Mouse (Mus musculus): ENCODE results near the gene Gm13691. TPM values are rescaled to one million over a fixed set of nuclear protein-coding genes. Genes with fewer than 3 reads are reported as not detected.
"Not testable (repeated sequence)": the region's sequence is repeated elsewhere in the genome, so short reads cannot be mapped to it uniquely, and the experiment has no call there.

Gene Gm13691
- polyA plus RNA-seq, 1 experiment, result not detected

GRCm38 (mm10) chr2:84008913-84009312, 18.6 kb downstream of the Gm13691 start:
- H3K4me3 ChIP-seq (replicated peaks; ENCODE audit: control insufficient read depth, low read depth, low read length), result no peak overlapping the region
- TF ChIP-seq POLR2A (IDR thresholded peaks at IDR 0.05; ENCODE audit: borderline replicate concordance, control insufficient read depth, low read depth, low read length) (no peak), CTCF (IDR thresholded peaks at IDR 0.05; ENCODE audit: control insufficient read depth, insufficient read depth, low read length) (no peak)
- 73% methylated on average over 1 of the region's 1 CpGs for WGBS
- H3K27ac ChIP-seq (ENCODE audit: control insufficient read depth, insufficient read depth, low read depth, low read length, poor library complexity), result no peak overlapping the region
- H3K4me1 ChIP-seq (ENCODE audit: control insufficient read depth, insufficient read depth, low read length), result no peaks in the 10 kb centered on the region

DNA sequence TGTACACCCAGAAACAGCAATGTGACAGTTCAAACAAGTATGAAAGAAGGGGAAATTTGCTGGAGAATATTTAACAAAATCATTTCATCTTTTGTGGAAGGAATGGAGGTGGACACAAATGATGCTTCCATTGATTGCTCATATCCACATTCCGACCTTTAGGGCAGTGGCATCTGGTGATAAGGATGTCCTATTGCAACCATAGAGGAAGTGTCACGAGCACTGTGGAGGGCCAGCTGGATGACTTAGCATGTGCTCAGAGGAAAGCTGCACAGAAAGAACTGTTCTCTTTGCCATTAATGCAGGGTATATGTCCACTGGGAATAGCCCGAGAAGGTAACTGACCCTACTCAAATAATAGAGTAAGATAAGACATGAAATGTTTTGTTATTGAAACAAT, 19.5 kb downstream of the Gm13691 start:
- no peak overlapping the region for H3K4me3 ChIP-seq (replicated peaks; ENCODE audit: control insufficient read depth, low read depth, low read length)
- H3K27ac ChIP-seq (ENCODE audit: control insufficient read depth, insufficient read depth, low read depth, low read length, poor library complexity), result no peak overlapping the region
- no peaks in the 10 kb centered on the region for H3K4me1 ChIP-seq (ENCODE audit: control insufficient read depth, insufficient read depth, low read length)
- WGBS, result 6% methylated on average over 3 of the region's 3 CpGs
- TF ChIP-seq POLR2A (IDR thresholded peaks at IDR 0.05; ENCODE audit: borderline replicate concordance, control insufficient read depth, low read depth, low read length) (no peak), CTCF (IDR thresholded peaks at IDR 0.05; ENCODE audit: control insufficient read depth, insufficient read depth, low read length) (no peak)

DNA sequence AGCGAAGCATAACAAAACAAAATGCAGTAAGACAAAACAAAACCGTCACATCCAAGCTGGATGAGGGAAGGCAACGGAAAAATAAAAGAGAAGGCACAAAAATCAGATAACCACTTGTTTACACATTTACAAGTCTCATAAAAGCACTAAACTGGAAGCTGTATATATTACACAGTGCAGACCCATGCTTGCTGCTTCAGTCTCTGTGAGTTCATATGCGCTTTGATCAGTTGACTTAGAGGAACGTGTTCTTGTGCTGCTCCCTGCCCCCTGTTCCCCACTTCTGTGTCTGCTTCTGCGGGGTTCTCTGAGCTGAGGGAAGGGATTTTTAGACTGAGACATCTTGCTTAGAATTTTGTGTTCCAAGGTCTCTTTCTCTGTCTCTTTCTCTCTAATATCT, 24.2 kb downstream of the Gm13691 start:
- WGBS, result 69% methylated on average over 6 of the region's 6 CpGs
- no peak for TF ChIP-seq CTCF (IDR thresholded peaks at IDR 0.05; ENCODE audit: control insufficient read depth, insufficient read depth, low read length)
- TF ChIP-seq POLR2A (IDR thresholded peaks at IDR 0.05; ENCODE audit: borderline replicate concordance, control insufficient read depth, low read depth, low read length), result no peak
- no peak overlapping the region for H3K27ac ChIP-seq (ENCODE audit: control insufficient read depth, insufficient read depth, low read depth, low read length, poor library complexity)
- no peaks in the 10 kb centered on the region; the same call in 1 of the 2 replicates for H3K4me1 ChIP-seq (ENCODE audit: control insufficient read depth, insufficient read depth, low read length)
- no peak overlapping the region for H3K4me3 ChIP-seq (replicated peaks; ENCODE audit: control insufficient read depth, low read depth, low read length)

DNA sequence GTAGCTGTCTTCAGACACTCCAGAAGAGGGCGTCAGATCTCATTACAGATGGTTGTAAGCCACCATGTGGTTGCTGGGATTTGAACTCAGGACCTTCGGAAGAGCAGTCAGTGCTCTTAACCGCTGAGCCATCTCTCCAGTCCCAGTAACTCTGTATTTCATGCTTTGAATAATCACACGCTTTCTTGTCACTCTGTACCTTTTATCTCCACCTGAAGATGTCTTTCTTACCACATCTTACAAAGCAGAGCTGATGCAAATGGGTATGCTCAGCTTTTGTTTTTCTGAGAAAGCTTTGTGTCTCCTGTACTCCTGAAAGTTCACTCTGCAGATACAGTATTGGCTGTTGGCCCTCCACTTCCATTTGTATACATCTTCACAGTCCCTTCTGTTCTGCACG, 25.9 kb downstream of the Gm13691 start:
- not testable (repeated sequence) for H3K27ac ChIP-seq (ENCODE audit: control insufficient read depth, insufficient read depth, low read depth, low read length, poor library complexity)
- WGBS, result 79% methylated on average over 5 of the region's 5 CpGs

GRCm38 (mm10) chr2:84018330-84018729, 28.0 kb downstream of the Gm13691 start:
- 20% methylated on average over 3 of the region's 3 CpGs for WGBS
- no peak overlapping the region for H3K27ac ChIP-seq (ENCODE audit: control insufficient read depth, insufficient read depth, low read depth, low read length, poor library complexity)
- no peak overlapping the region for H3K4me3 ChIP-seq (replicated peaks; ENCODE audit: control insufficient read depth, low read depth, low read length)
- TF ChIP-seq CTCF (IDR thresholded peaks at IDR 0.05; ENCODE audit: control insufficient read depth, insufficient read depth, low read length), result no peak
- TF ChIP-seq POLR2A (IDR thresholded peaks at IDR 0.05; ENCODE audit: borderline replicate concordance, control insufficient read depth, low read depth, low read length), result no peak
- H3K4me1 ChIP-seq (ENCODE audit: control insufficient read depth, insufficient read depth, low read length), result no peaks in the 10 kb centered on the region; the same call in 1 of the 2 replicates

More for the DNA sequence above, 25.9 kb downstream of the Gm13691 start:
- not testable (repeated sequence) for H3K4me1 ChIP-seq (ENCODE audit: control insufficient read depth, insufficient read depth, low read length); H3K4me3 ChIP-seq (replicated peaks; ENCODE audit: control insufficient read depth, low read depth, low read length)

DNA sequence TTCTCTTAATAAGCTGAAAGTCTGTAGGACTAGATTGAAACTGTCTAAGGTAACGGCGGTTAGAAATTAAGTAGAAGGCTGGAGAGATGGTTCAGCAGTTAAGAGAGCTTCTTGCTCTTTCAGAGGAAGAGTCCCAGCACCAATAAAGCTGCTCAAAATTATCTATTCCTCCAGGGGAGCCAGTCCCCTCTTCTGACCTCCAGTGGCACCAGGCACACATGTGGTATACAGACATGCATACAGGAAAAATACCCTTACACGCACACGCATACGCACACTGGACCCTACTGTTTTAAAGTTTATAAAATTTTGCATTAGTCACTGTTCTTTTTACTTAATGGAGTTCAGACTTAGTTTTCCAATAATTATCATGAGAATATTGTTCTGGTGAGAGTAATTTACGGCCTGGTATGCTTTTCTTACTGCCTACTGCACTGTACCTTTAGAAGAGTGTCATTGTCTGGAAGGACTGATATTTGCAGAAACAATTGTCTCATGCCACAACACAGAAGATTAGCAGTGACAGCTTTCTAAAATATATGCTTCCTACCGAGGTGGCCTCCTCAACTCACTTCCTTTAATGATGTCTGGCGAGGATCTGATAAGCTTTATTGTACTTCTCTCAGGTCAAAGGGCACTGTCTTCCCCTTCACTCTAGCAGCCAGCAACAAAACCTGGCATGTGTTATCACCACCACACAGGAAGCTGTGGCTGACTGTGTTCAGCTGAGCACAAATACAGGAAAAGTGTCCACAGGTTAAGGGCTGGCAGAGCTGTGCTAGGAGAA, 29.4 kb downstream of the Gm13691 start:
- Histone ChIP-seq H3K27ac (ENCODE audit: control insufficient read depth, insufficient read depth, low read depth, low read length, poor library complexity) (no peak overlapping the region), H3K4me1 (ENCODE audit: control insufficient read depth, insufficient read depth, low read length) (no peaks in the 10 kb centered on the region; the same call in 1 of the 2 replicates), H3K4me3 (replicated peaks; ENCODE audit: control insufficient read depth, low read depth, low read length) (no peak overlapping the region)
- TF ChIP-seq POLR2A (IDR thresholded peaks at IDR 0.05; ENCODE audit: borderline replicate concordance, control insufficient read depth, low read depth, low read length), result no peak
- TF ChIP-seq CTCF (IDR thresholded peaks at IDR 0.05; ENCODE audit: control insufficient read depth, insufficient read depth, low read length), result no peak
- WGBS, result 24% methylated on average over 8 of the region's 8 CpGs

DNA sequence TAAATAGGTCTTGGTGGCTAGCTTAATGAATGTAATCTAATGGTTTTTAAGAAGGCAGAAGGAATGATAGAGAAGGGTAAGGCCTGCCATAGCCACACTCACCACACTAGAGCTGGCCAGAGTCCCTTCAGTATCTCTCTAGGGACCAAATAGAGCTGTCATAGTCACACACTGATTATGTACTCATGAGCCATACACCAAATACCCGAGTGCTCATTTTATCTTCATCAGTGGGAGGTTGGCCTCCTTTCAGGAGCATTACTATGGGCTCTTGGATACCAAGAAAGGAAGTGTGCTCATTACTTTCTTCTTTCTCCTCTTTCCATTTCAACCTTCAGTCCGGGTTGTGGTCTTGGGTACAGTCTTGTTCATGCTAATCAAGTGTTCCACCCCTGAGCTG, 31.6 kb downstream of the Gm13691 start:
- no peaks in the 10 kb centered on the region; the same call in 1 of the 2 replicates for H3K4me1 ChIP-seq (ENCODE audit: control insufficient read depth, insufficient read depth, low read length)
- TF ChIP-seq POLR2A (IDR thresholded peaks at IDR 0.05; ENCODE audit: borderline replicate concordance, control insufficient read depth, low read depth, low read length), result no peak
- TF ChIP-seq CTCF (IDR thresholded peaks at IDR 0.05; ENCODE audit: control insufficient read depth, insufficient read depth, low read length), result no peak
- H3K4me3 ChIP-seq (replicated peaks; ENCODE audit: control insufficient read depth, low read depth, low read length), result no peak overlapping the region
- 55% methylated on average over 2 of the region's 2 CpGs for WGBS
- no peak overlapping the region for H3K27ac ChIP-seq (ENCODE audit: control insufficient read depth, insufficient read depth, low read depth, low read length, poor library complexity)

GRCm38 (mm10) chr2:84022905-84023304, 32.6 kb downstream of the Gm13691 start:
- WGBS, result 89% methylated on average over 2 of the region's 2 CpGs
- Histone ChIP-seq H3K27ac (ENCODE audit: control insufficient read depth, insufficient read depth, low read depth, low read length, poor library complexity) (no peak overlapping the region), H3K4me1 (ENCODE audit: control insufficient read depth, insufficient read depth, low read length) (no peaks in the 10 kb centered on the region; the same call in 1 of the 2 replicates)

More at GRCm38 (mm10) chr2:84022905-84023304, 32.6 kb downstream of the Gm13691 start:
- TF ChIP-seq POLR2A (IDR thresholded peaks at IDR 0.05; ENCODE audit: borderline replicate concordance, control insufficient read depth, low read depth, low read length), result no peak
- no peak for TF ChIP-seq CTCF (IDR thresholded peaks at IDR 0.05; ENCODE audit: control insufficient read depth, insufficient read depth, low read length)
- no peak overlapping the region for H3K4me3 ChIP-seq (replicated peaks; ENCODE audit: control insufficient read depth, low read depth, low read length)
